Mouse (Mus musculus) stomach, postnatal 0 days (tissue): ENCODE measurements around the gene Uhrf1.

ENCODE experiments used
- CTCF ChIP-seq: IDR thresholded peaks from 2 replicates; pipeline ENCODE4 v1.5.1; 2016; ENCODE audit warnings: antibody characterized with exemption, low read depth, mild to moderate bottlenecking, moderate library complexity
- EP300 ChIP-seq: optimal IDR thresholded peaks from 2 replicates; pipeline ENCODE3; 2016; ENCODE audit warnings: antibody characterized with exemption

GRCm38 (mm10) chr17:56302363-56302996, 641 bp upstream of the Uhrf1 start:
- TF ChIP-seq CTCF (no peak), EP300 (no peak)
